Mouse (Mus musculus): Measurements from ENCODE around the gene Abhd12b. TPM values are rescaled to one million over a fixed set of nuclear protein-coding genes. Genes with fewer than 3 reads are reported as not detected.
A peak's percentile ranks its signal among the peaks of the same experiment; 100 is the strongest.
"Not testable (repeated sequence)": the region's sequence is repeated elsewhere in the genome, so short reads cannot be mapped to it uniquely, and the experiment has no call there.

Abhd12b gene
- polyA plus RNA-seq, 1 experiment from 2014 or later: not detected

GRCm38 (mm10) chr12:70134627-70135235 is 19.2 kb upstream of the Abhd12b start:
- H3K4me3 ChIP-seq (ENCODE audit: low read depth, low read length): no peak overlapping the region
- H3K27me3 ChIP-seq (ENCODE audit: control insufficient read depth, insufficient read depth, low read length): no peaks in the 10 kb centered on the region
- H3K36me3 ChIP-seq (ENCODE audit: control insufficient read depth, insufficient read depth, low read length): no peaks in the 10 kb centered on the region
- 91% methylated on average over 20 of the region's 20 CpGs for WGBS
- no peaks in the 10 kb centered on the region for H3K4me1 ChIP-seq (ENCODE audit: control insufficient read depth, insufficient read depth, low read length)
- no peaks in the 10 kb centered on the region for H3K9me3 ChIP-seq (ENCODE audit: control insufficient read depth, low read length)
- H3K9ac ChIP-seq (ENCODE audit: low read length): no peak overlapping the region
- no peak for ATAC-seq (ENCODE audit: low FRiP score)
- no peak overlapping the region for H3K27ac ChIP-seq (ENCODE audit: low read depth, low read length)
- no peak overlapping the region for H3K4me2 ChIP-seq
- DNase-seq (ENCODE audit: low spot score, missing footprints): no peak

GRCm38 (mm10) chr12:70136185-70136756 is 17.7 kb upstream of the Abhd12b start:
- no peak for DNase-seq (ENCODE audit: low spot score, missing footprints)
- Histone ChIP-seq H3K4me3 (ENCODE audit: low read depth, low read length) (no peak overlapping the region), H3K9ac (ENCODE audit: low read length) (no peak overlapping the region), H3K9me3 (ENCODE audit: control insufficient read depth, low read length) (no peaks in the 10 kb centered on the region), H3K4me1 (ENCODE audit: control insufficient read depth, insufficient read depth, low read length) (no peaks in the 10 kb centered on the region), H3K27ac (ENCODE audit: low read depth, low read length) (no peak overlapping the region), H3K36me3 (ENCODE audit: control insufficient read depth, insufficient read depth, low read length) (no peaks in the 10 kb centered on the region), H3K4me2 (no peak overlapping the region), H3K27me3 (ENCODE audit: control insufficient read depth, insufficient read depth, low read length) (no peaks in the 10 kb centered on the region)
- no peak for ATAC-seq (ENCODE audit: low FRiP score)
- 59% methylated on average over 12 of the region's 12 CpGs for whole genome bisulfite sequencing

GRCm38 (mm10) chr12:70137095-70137494 is 16.8 kb upstream of the Abhd12b start:
- Histone ChIP-seq H3K9ac (ENCODE audit: low read length) (no peak overlapping the region), H3K4me1 (ENCODE audit: control insufficient read depth, insufficient read depth, low read length) (no peaks in the 10 kb centered on the region), H3K4me3 (ENCODE audit: low read depth, low read length) (no peak overlapping the region), H3K27ac (ENCODE audit: low read depth, low read length) (no peak overlapping the region), H3K36me3 (ENCODE audit: control insufficient read depth, insufficient read depth, low read length) (no peaks in the 10 kb centered on the region), H3K27me3 (ENCODE audit: control insufficient read depth, insufficient read depth, low read length) (no peaks in the 10 kb centered on the region), H3K4me2 (no peak overlapping the region), H3K9me3 (ENCODE audit: control insufficient read depth, low read length) (no peaks in the 10 kb centered on the region)
- no peak for DNase-seq (ENCODE audit: low spot score, missing footprints)
- 82% methylated on average over 4 of the region's 4 CpGs for WGBS
- no peak for ATAC-seq (ENCODE audit: low FRiP score)

- no peak overlapping the region for H3K27ac ChIP-seq (ENCODE audit: low read depth, low read length)
- H3K4me1 ChIP-seq (ENCODE audit: control insufficient read depth, insufficient read depth, low read length): no peaks in the 10 kb centered on the region
- 83% methylated on average over 9 of the region's 9 CpGs for WGBS
- no peaks in the 10 kb centered on the region for H3K36me3 ChIP-seq (ENCODE audit: control insufficient read depth, insufficient read depth, low read length)
- H3K9me3 ChIP-seq (ENCODE audit: control insufficient read depth, low read length): no peaks in the 10 kb centered on the region
- H3K4me2 ChIP-seq: no peak overlapping the region
- DNase-seq (ENCODE audit: low spot score, missing footprints) (no peak), ATAC-seq (ENCODE audit: low FRiP score) (no peak)
- no peak overlapping the region for H3K4me3 ChIP-seq (ENCODE audit: low read depth, low read length)
- no peaks in the 10 kb centered on the region for H3K27me3 ChIP-seq (ENCODE audit: control insufficient read depth, insufficient read depth, low read length)
- H3K9ac ChIP-seq (ENCODE audit: low read length): no peak overlapping the region
Observed at GRCm38 (mm10) chr12:70137626-70138025, 16.3 kb upstream of the Abhd12b start.

GRCm38 (mm10) chr12:70139871-70140270 is 14.1 kb upstream of the Abhd12b start:
- H3K27ac ChIP-seq (ENCODE audit: low read depth, low read length): no peak overlapping the region
- no peaks in the 10 kb centered on the region for H3K36me3 ChIP-seq (ENCODE audit: control insufficient read depth, insufficient read depth, low read length)
- no peaks in the 10 kb centered on the region for H3K9me3 ChIP-seq (ENCODE audit: control insufficient read depth, low read length)
- WGBS: 73% methylated on average over 4 of the region's 4 CpGs
- no peak overlapping the region for H3K4me3 ChIP-seq (ENCODE audit: low read depth, low read length)
- DNase-seq (ENCODE audit: low spot score, missing footprints) (no peak), ATAC-seq (ENCODE audit: low FRiP score) (no peak)
- no peaks in the 10 kb centered on the region for H3K27me3 ChIP-seq (ENCODE audit: control insufficient read depth, insufficient read depth, low read length)
- H3K4me2 ChIP-seq: no peak overlapping the region
- no peaks in the 10 kb centered on the region for H3K4me1 ChIP-seq (ENCODE audit: control insufficient read depth, insufficient read depth, low read length)
- no peak overlapping the region for H3K9ac ChIP-seq (ENCODE audit: low read length)

GRCm38 (mm10) chr12:70140542-70140941 is 13.4 kb upstream of the Abhd12b start:
- WGBS: 93% methylated on average over 5 of the region's 5 CpGs
- DNase-seq (ENCODE audit: low spot score, missing footprints) (no peak), ATAC-seq (ENCODE audit: low FRiP score) (no peak)
- no peak overlapping the region for H3K4me2 ChIP-seq
- no peak overlapping the region for H3K9ac ChIP-seq (ENCODE audit: low read length)
- H3K27ac ChIP-seq (ENCODE audit: low read depth, low read length): no peak overlapping the region
- no peaks in the 10 kb centered on the region for H3K4me1 ChIP-seq (ENCODE audit: control insufficient read depth, insufficient read depth, low read length)
- no peaks in the 10 kb centered on the region for H3K36me3 ChIP-seq (ENCODE audit: control insufficient read depth, insufficient read depth, low read length)
- no peaks in the 10 kb centered on the region for H3K27me3 ChIP-seq (ENCODE audit: control insufficient read depth, insufficient read depth, low read length)
- no peak overlapping the region for H3K4me3 ChIP-seq (ENCODE audit: low read depth, low read length)
- H3K9me3 ChIP-seq (ENCODE audit: control insufficient read depth, low read length): no peaks in the 10 kb centered on the region

GRCm38 (mm10) chr12:70140993-70141576 is 12.9 kb upstream of the Abhd12b start:
- H3K27me3 ChIP-seq (ENCODE audit: control insufficient read depth, insufficient read depth, low read length): no peaks in the 10 kb centered on the region
- 89% methylated on average over 5 of the region's 5 CpGs for WGBS
- no peak for ATAC-seq (ENCODE audit: low FRiP score)

GRCm38 (mm10) chr12:70144106-70144587 is 9.8 kb upstream of the Abhd12b start:
- 0 out of 2 replicates have a peak, but pooled peaks have one; percentile 12 for ATAC-seq (ENCODE audit: low FRiP score)
- not testable (repeated sequence) for H3K9ac ChIP-seq (ENCODE audit: low read length); DNase-seq (ENCODE audit: low spot score, missing footprints); H3K4me2 ChIP-seq; H3K27ac ChIP-seq (ENCODE audit: low read depth, low read length); H3K36me3 ChIP-seq (ENCODE audit: control insufficient read depth, insufficient read depth, low read length); H3K27me3 ChIP-seq (ENCODE audit: control insufficient read depth, insufficient read depth, low read length); H3K4me1 ChIP-seq (ENCODE audit: control insufficient read depth, insufficient read depth, low read length); H3K4me3 ChIP-seq (ENCODE audit: low read depth, low read length); H3K9me3 ChIP-seq (ENCODE audit: control insufficient read depth, low read length)
- WGBS: 35% methylated on average over 3 of the region's 3 CpGs

More at GRCm38 (mm10) chr12:70140993-70141576, 12.9 kb upstream of the Abhd12b start:
- Histone ChIP-seq H3K9ac (ENCODE audit: low read length) (no peak overlapping the region), H3K4me2 (no peak overlapping the region), H3K36me3 (ENCODE audit: control insufficient read depth, insufficient read depth, low read length) (no peaks in the 10 kb centered on the region), H3K4me3 (ENCODE audit: low read depth, low read length) (no peak overlapping the region), H3K4me1 (ENCODE audit: control insufficient read depth, insufficient read depth, low read length) (no peaks in the 10 kb centered on the region), H3K27ac (ENCODE audit: low read depth, low read length) (no peak overlapping the region), H3K9me3 (ENCODE audit: control insufficient read depth, low read length) (no peaks in the 10 kb centered on the region)
- DNase-seq (ENCODE audit: low spot score, missing footprints): no peak
